Mouse (Mus musculus): ENCODE measurements around the gene Trp53bp2.

- TF ChIP-seq CTCF (IDR thresholded peaks at IDR 0.05; ENCODE audit: borderline replicate concordance, extremely low read depth, insufficient read depth, insufficient read length) = no peak
- TF ChIP-seq POLR2A (IDR thresholded peaks at IDR 0.05; ENCODE audit: borderline replicate concordance, extremely low read depth, insufficient read depth, insufficient read length, poor library complexity, severe bottlenecking) = no peak
These were observed 72.2 kb downstream of the Trp53bp2 start for GRCm38 (mm10) chr1:182481138-182481537.

Measured in brain, embryonic 14.5 days (tissue).